Mouse (Mus musculus) embryo, embryonic 10.5 days (tissue): ENCODE data around the gene Trpc7.

Experiments
- DNase-seq: peaks from one replicate; pipeline ENCODE4 v3.0.0-alpha.2; 2015; ENCODE audit warnings: low spot score

Trpc7 gene

DNA sequence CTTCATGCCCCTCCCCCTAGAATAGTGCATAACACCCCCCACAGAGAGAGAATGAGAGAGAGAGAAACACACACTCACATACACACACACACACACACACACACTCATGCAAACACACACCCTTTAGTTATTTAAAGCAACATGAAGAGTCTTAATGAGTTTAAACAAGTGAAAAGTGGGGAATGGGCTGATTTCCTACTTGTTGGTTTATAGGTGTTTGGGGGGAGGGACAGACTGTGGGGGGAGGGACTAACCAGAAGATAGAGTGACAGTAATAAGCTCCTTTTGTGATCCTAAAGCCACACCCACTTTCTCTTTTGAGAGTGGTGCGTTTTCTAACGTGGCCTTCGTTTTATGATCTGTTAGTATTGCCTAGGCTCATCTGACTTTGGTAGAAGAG lies at the start of gene Trpc7:
Gene Trpc7 (minus strand): TSS at position 101 of the 400 bp plus-strand sequence.
- DNase-seq, result no peak

DNA sequence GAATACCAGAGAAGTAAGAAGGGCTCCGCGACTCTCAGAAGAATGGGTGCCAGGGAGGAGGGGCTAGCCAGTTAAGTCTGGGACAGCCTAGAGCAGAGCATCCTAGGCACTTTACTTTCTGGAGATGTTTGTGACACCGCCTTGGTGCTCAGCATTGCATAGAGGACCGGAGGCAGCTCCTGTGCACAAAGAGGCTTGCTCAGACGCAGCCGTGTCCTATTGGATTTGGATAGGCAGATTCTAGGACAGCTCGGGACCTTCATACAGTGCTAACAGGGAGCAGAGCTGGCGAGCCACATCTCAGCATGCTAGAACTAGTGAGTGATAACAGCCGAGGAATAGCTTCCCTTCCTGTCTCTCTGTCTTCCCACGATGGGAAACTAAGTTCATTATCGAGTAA lies 43.5 kb upstream of the Trpc7 start:
- DNase-seq, result no peak

DNA sequence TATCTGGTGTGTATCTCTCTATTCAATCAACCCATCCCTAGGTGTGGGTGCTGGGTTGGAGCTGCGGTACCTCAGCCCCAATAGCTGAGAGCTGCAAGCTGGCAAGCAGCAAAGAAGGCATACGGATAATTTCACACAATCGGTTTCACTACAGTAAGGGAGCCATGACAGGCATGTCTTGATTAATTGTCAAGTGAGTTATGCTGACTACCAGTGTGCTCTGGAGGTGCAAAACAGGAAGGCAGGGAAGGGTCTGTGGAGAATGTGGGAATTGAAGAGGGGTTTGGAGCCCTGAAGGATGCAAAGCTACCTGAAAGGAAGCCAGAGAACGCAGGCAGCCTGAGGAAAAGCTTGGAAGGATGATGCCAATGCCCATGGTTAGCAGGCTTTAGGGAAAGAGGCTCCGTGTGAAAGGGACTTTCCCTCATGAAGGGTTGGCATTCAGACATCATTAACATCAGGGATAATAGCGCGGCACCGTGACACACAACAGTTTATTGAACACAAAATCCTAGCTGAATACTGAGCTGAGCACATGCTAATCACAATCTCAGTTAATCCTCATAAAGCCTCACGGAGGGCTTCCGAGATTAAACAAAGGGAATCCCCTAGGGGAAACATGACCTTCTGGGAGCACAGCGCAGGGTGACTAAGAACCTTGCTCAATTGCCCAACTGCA lies 38.2 kb upstream of the Trpc7 start:
- peak; percentile 17 for DNase-seq

DNA sequence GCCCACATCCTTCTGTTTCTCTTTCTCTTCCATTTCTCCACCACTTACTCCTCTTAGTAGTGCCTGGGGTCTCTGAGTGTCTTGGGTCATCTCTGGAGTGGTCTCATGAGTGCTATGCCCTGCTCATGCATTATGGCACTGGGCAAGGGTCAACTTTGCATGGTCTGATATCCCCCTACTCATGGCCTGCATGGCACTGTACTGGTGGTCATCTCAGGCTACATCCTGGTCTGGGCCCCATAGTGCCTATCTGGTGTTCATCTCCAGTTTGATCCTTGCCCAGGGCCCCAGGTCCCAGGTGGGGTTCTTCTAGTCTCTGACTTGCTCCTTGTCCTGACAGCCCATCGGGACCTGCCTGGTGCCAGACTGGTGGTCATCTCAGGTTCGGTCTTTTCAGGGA lies 34.6 kb upstream of the Trpc7 start:
- no peak for DNase-seq

DNA sequence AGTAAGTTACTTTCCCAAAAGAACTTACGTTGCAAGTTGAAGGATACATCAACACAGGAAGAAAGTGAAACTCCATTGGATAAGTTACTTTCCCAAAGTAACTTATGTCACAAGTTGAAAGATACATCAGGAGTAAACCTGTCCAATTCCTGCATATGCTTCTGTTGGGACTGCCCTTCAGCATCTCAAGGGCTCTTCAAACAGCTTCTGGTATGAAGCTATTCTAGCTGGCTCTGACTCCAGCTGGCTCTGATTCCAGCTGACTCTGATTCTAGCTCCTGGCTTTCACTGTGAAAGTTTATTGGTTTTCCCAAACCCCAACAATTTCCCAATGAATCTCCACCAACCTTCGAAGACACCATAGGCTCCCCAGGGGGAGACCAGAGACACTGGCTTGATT lies 27.2 kb upstream of the Trpc7 start:
- no peak for DNase-seq

DNA sequence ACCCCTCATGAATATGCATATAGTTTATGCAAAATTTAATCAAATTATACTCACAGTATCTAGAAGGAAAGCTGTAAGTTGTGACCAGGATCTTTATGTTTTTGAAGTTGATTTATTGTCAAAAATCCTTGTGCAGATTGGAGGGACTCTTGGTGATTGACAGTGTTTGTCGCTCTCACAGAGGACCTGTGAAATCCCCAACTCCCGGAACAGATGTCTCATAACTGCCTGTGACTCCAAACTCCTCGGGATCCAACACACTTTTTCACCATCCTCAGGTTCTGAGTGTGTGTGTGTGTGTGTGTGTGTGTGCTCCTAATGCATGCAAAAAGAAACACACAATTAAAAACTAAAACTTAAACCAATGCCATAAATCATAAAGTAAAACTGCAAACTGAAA lies 25.5 kb upstream of the Trpc7 start:
- DNase-seq, result no peak

DNA sequence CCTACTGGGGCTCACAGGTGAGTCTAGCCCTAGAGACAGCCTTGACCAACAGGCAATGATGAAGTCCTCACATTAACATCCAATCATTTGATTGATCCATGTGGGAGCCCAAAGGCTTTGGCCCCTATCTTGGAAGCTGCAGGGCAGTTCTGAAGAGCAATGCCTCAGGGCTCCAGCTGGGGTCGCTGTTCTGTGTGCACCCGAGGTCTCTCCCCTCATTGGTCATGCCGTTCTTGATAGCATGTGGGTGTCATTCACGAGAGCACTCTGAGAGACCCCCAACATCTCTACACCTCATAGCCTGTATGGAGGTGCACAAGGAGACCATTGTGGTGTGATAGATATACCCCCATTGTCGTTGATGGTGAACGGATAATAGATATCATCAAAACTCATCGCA lies 18.9 kb upstream of the Trpc7 start:
- DNase-seq, result no peak

DNA sequence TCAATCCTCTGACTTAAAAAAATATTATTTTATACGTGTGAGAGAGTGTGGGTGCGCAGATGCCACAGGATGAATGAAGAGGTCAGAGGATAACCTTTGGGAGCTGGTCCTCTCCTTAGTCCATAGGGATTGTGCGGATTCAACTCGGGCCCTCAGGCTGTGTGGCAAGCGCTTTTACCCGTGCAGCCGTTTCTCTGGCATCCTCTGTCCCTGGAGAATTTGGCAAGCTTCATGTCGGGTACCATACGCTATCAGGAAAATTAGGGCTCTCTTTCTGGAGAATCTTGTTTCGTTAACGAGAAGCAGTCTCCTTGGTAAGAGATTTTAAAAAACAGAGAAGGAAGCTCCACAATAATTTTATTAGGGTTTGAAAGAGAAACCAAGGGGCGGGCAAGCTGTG lies 15.3 kb upstream of the Trpc7 start:
- DNase-seq, result no peak

DNA sequence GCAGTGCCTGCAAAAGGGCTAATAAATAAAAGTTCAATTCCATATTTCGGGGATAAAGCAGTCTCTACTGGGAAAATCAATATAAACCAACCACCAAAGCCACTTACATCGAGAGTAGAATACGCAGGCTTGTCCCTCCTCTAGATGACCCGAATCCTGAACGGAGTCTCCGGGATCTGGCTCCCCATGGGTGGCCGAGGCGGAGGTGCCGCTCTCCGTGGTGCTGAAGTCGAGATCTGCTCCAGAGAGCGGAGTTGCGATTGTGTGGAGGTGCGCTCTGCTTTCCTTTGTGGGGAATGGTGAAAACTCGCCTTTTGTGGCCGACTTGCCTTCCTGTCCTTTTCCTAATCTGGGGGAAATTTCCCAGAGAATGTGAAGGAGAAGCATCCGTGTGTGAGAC lies 407 bp downstream of the Trpc7 start:
- peak; percentile 85 for DNase-seq

DNA sequence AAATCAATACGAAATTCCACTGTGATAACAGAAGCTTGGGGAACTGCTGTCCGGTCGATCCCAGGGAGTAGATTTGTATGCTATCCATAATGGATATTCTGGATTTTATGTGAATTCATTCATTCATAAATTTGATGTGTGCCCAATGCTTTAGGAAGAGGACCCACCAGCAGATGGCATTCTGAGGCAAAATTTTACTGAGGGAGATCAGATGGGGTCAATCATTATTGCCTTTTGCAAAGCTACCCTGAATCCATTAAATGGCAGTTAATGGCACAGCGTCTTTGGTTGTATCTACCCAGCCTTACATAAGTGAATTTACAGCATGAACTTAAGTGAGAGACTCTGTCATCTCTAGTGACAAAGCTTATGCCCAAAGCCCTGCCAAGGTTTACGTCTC lies 1.2 kb downstream of the Trpc7 start:
- no peak for DNase-seq

DNA sequence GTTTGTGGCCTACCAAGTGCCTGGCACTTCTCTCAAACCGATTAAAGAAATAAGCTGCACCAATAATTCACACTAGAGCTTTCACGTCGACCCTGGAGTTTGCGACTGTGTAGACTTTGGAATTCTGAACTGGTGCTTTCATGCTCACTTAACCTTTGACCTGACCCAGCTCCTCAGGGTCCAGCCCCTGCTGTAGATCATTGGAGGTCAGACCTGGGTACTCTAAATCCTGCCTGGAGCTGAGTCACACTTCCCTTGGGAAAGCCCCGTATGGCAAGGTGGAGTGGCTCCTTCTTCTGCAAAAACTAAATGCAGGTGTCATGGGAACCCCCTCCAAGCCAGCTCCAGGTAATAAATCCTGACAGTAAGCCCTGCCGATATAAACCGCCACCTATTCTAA lies 5.9 kb downstream of the Trpc7 start:
- peak; percentile 56 for DNase-seq

DNA sequence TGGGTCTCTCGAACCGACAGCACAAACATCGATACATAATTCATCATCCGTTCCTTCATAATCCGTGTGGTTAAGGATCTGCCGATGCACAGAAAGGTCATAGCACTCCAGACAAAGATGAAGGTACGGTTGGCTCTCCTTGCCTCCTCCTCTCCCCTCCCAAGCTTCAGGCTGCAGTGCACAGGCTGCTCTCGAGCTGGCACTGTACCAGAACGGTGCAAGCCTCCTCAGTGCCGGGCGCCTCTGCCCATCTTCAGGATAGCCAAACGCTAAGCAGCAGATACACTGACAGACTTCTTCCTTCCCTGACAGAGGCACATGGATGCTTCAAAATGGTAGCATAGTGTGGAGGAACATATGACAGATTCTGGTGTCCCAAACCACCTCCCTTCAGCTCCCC lies 12.9 kb downstream of the Trpc7 start:
- DNase-seq, result no peak

DNA sequence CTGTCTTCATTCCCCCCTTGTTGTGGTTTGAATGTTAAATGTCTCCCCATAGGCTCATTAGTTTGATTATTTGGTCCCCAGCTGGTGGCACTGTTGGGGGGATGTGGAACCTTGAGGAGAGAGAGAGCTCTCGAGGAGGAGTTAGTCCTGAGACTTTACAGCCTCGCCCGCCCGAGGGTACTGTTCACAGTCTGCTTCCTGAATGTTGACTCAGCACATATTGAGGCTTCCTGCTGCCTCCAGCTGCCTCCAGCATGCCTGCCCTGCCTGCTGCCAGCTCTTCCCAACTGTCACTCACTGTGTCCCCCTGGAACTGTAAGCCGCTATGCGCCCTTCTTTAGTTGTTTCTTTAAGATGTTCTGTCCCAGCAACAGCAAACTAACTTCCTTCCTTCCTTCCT lies 31.2 kb downstream of the Trpc7 start:
- DNase-seq, result no peak

DNA sequence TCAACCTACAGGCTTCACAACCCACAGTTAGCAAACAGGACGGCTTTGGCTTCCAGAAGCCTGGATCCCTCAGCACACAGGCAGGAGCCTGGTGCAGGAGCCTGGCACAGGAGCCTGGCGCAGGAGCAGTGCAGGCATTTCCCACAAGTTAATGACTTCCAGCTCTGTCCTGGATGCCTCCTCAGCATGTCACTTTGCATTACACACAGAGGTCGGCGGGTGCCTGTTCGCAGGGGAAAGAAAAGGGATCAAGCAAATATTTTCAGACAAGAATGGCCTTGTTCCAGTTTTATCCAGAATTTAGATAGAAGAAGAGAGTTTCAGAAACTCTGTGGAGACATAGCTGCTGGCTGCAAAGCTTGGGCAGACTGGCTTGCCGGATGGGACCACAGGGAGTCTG lies 33.8 kb downstream of the Trpc7 start:
- no peak for DNase-seq

DNA sequence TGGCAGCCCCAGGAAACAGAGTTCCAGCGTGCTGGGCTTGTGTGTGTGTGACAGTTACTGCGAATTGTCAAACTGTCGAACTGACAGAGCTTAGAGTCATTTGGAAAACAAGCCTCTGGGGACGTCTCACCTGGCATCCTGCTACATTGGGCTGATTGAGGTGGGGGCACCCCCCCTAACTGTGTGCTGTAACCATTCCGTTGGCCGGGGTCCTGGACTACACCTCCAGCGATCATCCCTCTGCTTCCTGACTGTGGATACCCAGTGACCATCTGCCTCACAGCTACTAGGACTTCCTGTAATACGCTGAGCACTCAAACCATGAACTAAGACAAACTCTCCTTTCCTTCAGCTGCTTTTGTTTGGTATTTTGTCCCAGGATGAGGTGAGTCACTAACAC lies 41.3 kb downstream of the Trpc7 start:
- DNase-seq, result no peak

DNA sequence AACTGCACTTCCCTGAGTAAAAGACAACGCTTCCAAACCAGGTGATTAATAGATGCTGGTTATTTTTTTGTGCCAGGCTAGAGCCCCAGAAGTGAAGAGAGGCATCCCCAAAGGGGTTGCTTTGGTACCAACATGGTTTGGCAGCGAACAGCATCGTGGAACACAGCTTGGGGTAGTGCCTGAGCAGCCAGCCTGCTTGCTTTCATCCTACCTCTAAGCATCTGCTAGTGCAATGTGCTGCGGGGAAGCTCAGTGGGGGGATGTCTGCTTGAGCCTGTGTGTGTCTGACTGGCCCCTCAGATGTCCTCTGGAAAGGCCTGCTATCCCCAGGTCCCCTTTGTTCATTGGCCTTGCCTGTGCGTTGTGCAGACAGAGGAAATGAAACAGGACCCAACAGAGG lies 42.4 kb downstream of the Trpc7 start:
- peak; percentile 17 for DNase-seq

DNA sequence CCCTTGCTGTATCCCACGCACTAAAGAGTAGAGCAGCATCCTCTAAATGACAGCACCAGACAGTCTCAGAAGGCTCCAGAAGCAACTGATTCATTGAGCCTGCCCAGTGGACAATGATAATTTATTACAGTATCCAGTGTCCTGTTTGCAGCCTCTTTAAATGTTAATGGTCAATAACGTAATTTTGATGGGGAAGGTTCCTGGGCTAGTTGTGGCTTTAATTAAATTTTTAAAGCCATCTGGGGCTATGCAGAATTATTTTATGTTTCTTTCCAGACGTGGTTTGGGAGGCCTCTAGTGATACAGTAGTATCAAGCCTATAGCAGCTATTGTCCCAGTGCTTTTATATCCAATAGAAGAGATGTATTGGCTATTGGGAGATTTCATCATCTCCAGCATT lies 49.9 kb downstream of the Trpc7 start:
- DNase-seq, result no peak

DNA sequence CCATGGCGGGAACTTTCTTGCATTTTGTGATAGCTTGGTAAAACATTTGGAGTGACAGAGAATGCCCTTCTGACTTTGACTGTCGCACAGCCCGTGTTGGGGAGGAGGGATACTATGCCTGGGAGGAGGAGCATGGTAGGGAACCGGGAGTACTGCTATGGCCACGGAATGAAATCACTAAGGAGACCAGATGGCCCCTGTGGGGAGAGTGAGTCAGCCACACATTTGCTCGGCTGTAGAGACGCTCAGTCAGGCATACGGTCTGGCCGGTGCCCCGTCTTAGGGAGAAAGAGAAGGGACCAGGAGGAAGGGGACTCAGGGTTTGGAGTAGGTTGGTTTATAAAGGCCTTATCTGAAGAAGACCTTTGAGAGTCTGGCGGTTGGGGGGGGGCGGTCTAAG lies 80.3 kb downstream of the Trpc7 start:
- no peak for DNase-seq

DNA sequence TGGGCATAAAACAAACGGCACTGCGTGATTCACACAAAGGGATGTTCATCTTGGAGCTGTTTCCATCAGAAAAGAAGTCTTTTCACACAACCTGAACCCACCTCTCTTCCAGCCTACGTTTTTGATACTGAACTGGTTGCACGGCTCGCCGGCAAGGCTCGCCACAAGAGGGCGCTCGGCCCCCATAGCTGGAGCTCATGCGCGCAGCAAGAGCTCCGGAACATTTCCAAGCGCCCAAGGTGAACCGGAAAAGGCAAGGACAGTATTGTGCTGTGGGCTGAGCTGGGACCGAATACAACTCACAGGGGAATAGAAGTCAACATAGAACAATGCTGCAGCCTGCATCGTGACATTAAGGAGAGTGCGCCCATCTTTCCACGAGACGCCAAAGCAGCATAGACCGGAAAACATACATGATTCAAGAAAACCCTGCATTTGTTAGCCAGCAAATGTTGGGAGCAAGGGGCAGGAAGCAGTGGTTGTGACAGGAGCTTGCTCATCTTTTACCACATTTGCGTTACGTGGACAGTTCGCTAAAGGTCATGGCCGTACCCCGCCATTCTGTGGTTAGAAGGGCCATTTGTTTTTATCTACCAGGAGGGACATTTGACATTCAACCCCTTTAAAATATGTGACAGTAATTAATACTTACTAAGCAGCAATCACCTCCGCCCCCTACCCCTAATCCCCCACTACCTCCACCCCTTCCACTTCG lies 88.9 kb downstream of the Trpc7 start:
- peak; percentile 88 for DNase-seq

DNA sequence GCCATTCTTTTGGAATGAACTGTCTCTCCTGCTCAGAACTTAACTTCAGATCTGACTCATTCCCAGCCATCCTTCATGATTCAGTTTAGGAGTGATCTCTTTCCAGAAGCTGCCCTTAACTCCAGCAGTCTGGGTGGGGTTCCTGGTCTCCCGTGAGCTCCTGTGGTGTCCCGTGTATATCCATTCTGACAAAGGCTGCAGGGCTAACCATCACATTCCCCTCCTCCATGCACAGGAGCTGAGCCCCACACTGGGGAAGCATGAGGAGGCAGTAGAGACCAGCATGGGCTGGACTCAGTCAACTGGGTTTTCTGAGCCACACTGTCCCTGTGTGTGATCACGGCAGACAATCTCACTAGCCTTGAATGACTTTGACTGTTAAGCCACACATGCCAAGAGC lies 90.7 kb downstream of the Trpc7 start:
- no peak for DNase-seq

DNA sequence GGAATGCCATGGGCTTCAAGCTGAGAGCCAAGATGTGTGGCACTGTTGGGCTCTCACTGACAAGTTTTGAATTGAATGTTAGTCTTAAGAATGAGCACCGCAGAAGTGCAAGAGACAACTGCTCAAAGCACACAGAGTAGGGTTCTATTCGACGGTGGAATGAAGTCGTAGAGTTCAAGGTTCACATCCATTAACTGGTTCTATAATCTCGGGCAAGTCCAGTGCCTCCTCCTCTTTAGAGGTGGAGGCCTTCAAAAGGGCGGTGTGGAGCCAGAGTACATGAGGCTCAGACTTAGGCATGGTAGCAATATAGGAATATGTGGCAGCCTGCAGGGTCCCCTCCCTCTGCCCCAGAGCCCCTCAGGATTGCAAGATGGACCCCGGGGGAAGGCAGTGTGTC lies 98.3 kb downstream of the Trpc7 start:
- no peak for DNase-seq

DNA sequence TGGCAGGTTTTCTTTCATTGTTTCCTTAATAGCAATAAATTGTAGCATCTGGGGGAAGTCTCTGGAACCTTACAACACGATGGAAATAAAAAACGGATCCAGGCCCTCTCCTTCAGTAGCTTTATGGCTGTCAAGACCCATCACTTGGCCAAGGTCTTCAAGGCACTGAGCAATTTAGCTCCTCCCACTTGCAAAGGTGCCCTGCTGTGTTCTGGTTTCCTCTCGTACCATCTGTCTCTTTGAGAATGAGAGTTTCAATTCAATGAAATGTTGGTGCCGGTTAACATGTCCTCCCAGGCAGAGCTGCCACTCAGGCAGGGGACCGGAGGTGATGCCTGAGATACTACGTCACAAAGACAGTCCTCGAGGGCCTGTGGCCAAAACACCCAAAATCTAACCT lies 100.3 kb downstream of the Trpc7 start:
- DNase-seq, result no peak

DNA sequence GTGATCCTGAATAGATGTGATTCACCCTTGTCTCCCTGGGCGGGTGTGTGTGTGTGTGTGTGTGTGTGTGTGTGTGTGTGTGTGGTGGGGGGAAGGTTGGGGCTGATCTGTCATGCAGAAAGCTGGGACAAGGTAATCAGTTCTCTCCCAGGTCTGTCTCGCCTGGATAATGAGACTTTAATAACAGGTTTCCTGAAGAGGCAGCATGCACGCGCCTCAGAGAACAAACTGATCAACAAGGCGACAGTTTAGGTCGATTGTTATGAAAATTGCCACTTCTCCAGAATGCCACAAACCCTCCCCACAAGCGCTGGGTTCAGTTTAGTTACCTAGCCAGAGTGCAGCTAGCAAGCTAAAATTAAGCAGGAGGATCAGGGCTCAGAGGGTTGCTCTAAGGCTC lies 101.4 kb downstream of the Trpc7 start:
- DNase-seq, result no peak

DNA sequence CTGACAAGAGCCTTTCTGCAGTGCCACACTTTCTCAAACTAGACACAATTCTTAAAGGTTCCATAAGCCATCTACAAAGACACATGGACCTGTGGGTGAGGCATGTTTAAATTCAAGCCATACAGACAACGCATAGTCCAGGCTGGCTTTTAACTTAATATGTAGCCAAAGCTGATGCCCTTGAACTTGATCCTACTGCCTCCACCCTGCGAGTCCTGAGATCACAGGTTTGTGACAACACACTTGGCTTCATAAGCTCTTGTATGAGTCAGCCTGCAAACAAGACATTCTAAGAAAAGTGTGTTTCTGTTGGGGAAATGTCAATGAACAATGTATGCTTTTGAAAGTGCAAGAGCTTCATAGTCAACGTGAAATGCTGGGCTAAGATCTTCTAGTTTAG lies 102.9 kb downstream of the Trpc7 start:
- no peak for DNase-seq
